Mouse (Mus musculus) G1E (cell line): ENCODE data around the gene Gzmd.

Experiments
- CTCF ChIP-seq: IDR thresholded peaks from 2 replicates; pipeline ENCODE4 v1.5.1; 2012; ENCODE audit warnings: low read depth, low read length, inconsistent platforms, mixed read lengths
- GATA1 ChIP-seq: IDR thresholded peaks from 2 replicates; pipeline ENCODE4 v1.6.1; 2012; ENCODE audit warnings: borderline replicate concordance, low read length, inconsistent platforms, mixed read lengths

DNA sequence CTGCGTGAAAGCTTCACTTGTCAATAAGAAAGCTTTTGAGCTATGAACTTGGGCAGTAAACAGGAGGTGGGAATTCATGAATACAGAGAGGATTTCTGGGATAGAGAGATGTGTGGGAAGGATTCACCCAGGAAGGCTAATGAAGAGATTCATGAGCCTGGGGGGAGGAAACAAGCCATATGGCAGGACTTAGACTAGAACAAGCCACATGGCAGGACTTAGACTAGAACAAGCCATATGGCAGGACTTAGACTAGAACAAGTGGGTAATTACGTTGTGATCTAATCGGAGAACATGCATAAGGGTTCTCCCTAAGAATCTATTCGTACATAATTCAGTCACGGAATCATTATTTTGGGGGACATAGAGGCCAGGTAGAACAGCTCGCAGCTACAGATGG lies 41.0 kb upstream of the Gzmd start:
- no peak for TF ChIP-seq CTCF
- no peak for TF ChIP-seq GATA1
